Mouse (Mus musculus): ENCODE data around the gene Myo15b.

Gene Myo15b

DNA sequence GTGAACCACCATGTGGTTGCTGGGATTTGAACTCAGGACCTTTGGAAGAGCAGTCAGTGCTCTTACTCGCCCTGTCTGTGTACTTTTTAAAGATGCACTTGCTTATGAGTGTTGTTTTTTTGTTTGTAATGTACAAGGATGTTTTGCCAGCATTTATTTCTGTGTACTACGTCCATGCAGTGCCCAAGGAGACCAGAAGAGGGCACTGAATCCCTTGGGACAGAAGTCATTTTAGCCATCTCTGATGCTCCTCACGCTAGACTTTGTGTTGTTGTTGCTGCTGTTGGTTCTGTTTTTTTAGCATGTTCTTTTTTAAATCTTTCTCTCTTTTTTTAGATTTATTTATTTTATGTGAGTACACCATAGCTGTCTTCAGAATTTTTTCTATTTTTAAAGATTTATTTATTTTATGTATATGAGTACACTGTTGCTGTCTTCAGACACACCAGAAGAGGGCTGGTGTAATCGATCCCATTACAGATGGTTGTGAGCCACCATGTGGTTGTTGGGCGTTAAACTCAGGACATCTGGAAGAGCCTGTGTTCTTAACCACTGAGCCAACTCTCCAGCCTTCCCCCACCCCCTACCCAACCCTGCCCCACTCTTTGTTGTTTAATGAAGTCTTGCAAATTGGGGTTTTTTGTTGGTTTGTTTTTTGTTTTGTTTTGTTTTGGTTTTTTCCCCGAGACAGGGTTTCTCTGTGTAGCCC lies 62.1 kb downstream of the Myo15b start:
- no peak for TF ChIP-seq GATA4 (IDR thresholded peaks at IDR 0.05; ENCODE audit: insufficient replicate concordance, low read length)

DNA sequence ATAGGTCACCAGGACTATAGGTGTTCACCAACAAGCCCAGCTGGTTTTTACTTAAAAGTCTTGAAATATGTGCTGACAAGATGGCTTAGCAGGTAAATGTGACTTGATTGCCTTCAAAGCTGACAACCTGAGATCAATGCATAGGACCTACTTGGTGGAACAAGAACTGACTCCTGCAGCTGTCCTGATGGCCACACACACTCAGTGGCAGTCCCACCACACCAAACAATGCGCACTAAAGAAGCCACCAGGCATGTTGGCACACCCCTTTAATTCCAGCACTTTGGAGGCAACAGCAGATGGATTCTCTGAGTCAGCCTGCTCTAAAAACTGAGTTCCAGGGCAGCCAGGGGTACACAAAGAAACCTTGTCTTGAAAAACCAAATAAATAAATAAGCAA lies 63.8 kb downstream of the Myo15b start:
- no peak for TF ChIP-seq GATA4 (IDR thresholded peaks at IDR 0.05; ENCODE audit: insufficient replicate concordance, low read length)

DNA sequence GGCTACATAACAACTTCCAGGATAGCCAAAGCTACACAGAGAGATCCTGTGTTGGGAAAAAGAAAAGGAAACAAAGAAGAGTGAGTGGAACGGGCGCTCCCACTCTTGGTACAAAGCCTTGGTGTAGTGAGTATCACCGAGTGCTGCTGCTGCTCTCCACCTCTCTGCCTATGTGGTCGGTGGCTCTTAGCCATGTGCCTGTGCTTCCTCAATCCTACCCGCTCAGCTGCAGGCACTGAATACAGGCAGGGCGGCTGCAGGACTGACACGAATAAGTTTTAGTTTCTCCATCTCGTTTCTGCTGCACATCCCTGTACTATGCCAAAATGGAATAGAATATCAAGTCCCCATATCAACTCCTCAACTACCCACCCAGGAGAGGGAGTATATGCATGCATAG lies 70.8 kb downstream of the Myo15b start:
- no peak for TF ChIP-seq GATA4 (IDR thresholded peaks at IDR 0.05; ENCODE audit: insufficient replicate concordance, low read length)

GRCm38 (mm10) chr11:115929818-115930217 lies 71.6 kb downstream of the Myo15b start:
- no peak for TF ChIP-seq GATA4 (IDR thresholded peaks at IDR 0.05; ENCODE audit: insufficient replicate concordance, low read length)

- TF ChIP-seq GATA4 (IDR thresholded peaks at IDR 0.05; ENCODE audit: insufficient replicate concordance, low read length): no peak
These were observed 73.0 kb downstream of the Myo15b start for GRCm38 (mm10) chr11:115931235-115931634.

DNA sequence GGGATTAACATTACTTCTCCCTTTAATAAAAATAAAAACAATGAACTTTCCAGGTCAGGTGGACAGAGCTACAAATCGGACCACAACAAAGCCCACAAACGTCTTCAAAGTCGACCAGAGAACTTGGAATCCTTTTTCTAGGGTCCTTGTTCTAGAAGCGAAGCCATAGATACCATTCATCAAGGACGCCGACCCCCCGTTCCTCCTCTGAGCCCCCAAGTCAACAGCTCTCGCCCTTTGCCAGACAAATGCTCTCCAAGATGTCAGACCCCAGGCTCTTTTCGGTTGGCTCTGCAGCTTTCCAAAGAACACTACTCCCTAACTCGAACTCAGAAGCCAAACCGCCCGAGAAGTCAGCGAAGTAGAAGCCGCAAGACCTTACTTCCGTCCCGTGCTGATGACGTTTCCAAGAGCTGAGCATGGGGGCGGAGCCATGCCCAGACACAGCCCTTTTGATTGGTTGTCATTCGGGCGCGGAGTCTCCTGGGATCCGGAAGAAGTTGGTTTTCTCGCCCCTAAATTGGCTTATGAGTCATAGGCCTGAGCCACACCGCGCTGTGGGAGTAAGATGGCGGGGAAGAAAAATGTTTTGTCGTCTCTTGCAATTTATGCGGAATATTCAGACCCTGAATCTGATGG lies 75.0 kb downstream of the Myo15b start, which contains the start of the genes Sap30bp and Recql5:
Sap30bp (plus strand) TSS at position 175 of the 639 bp plus-strand sequence.
Recql5 (minus strand) TSS at position 370 of the 639 bp plus-strand sequence.
- no peak for TF ChIP-seq GATA4 (IDR thresholded peaks at IDR 0.05; ENCODE audit: insufficient replicate concordance, low read length)

- no peak for TF ChIP-seq GATA4 (IDR thresholded peaks at IDR 0.05; ENCODE audit: insufficient replicate concordance, low read length)
These were observed 75.5 kb downstream of the Myo15b start for GRCm38 (mm10) chr11:115933747-115934110.

DNA sequence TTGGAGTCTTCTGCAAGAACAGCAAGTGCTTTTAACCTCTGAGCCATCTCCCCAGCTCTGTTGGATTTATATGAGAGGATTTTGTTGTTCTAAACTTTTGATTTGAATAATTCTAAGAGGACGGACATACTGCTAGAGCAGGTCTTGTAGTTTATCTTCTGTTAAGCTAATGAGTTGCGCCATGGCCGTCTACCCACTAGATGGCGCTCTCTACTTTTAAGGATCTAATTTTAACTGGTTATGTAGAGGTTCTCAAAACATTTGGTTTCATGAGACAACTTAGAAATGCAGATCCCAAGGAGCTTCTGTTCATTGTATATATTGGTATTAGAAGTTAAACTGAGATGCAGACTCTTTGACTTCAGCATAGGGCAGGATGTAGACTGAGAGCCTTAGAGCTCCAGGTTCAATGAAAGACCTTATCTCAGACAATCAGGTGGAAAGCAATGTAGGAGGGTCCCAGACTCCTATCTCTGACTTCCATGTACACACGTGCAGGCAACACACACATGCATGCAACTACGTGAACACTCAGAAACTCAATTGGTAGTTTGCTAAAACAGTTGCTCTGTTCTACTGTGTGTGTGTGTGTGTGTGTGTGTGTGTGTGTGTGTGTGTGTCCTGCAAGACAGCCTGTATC lies 81.6 kb downstream of the Myo15b start:
- TF ChIP-seq GATA4 (IDR thresholded peaks at IDR 0.05; ENCODE audit: insufficient replicate concordance, low read length): no peak

DNA sequence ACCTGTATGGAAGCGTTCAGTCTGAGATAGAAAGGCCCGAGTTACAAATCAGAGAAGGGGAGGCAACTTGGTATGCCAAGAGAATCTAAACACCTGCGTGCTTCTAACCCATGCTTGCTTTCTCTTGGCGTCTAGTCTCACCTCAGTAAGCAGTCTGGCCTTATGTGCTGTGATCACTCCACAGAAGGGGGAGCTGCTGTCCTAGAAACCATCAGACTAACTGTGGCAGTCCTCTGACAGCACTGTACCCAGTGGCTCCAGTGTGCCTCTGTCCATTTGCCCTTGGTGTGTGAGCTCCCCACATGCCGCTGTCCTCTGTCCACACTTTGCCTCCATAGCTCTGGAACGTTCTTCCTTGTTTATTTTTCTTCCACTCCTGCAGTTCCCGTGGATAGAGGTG lies 83.8 kb downstream of the Myo15b start:
- no peak for TF ChIP-seq GATA4 (IDR thresholded peaks at IDR 0.05; ENCODE audit: insufficient replicate concordance, low read length)

Measured in liver, adult (tissue).